Mouse (Mus musculus) cerebellum, adult 9-11 months (tissue): Measurements from ENCODE around the gene Cdk5rap2.

Experiments used
- DNase-seq: peaks from one replicate; pipeline ENCODE4 v3.0.0; 2022

The Cdk5rap2 gene

DNA sequence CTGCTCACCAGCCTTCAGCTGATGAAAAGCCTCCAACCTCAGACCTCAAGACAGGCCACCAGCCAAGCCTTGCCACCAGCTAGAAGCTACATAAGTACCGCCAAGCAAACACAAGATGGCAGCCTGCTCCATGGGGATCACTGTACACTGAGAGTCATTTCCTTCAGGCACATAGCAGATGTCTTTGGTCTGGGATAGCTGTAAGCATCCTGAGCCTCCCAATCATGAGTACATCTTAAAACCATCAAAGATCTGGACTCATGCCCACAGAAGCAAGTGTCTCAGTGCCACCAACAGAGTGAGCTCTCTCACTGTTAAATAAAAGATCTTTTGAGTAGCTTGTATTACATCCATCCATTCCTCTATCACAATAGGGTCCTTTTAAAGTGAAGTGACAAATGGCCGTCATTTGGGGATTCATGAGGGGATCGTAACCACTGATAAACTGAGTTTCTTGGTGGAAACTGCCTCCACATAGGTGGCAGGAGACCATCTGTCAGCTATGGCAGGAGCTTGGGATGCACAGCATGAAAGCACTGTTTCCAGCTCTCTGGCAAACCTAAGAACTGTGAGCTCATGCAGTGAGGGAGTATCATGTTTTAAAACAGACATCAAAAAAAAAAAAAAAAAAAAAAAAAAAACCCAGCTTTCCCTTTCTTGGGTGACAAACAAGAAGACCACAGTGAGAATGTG is 150.4 kb downstream of the Cdk5rap2 start:
- DNase-seq = peak; percentile 84

DNA sequence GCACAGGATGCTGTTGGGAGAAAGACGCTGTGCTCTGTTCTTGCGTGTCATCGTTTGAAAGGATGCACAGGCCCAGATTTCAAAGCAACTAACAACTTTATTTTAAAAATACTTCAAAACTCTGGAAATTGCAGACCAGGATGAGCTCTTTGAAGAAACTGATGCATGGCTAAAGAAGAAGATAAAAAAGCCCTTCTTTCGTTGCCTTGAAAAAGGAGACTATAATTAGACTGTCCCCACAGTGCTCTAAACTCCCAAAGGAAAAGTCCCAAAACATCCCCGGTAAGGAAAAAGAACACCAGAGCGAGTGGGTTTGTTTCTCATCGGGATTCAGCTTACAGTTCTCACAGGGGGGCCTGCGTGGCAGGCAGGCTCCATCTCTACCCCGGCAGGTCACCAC is 151.4 kb downstream of the Cdk5rap2 start:
- no peak for DNase-seq

DNA sequence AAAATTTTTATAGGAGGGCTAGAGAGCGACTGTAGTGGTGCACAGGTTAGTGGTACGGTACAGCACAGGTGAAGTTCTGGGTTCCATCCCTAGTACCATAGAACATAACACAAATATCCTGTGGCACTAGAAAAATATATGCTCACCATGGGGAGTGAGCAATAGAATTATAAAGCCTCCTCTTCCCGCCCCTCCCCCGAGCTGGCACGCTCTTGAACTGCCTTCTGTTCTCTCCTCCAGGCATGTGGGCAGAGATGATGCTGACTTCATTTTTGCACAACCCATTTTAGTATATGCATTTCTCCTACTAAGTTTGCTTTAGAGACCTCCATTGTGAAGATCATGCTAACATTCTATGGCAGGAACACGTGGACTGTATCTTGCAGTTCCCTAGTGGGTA is 152.0 kb downstream of the Cdk5rap2 start:
- DNase-seq = peak; percentile 63

DNA sequence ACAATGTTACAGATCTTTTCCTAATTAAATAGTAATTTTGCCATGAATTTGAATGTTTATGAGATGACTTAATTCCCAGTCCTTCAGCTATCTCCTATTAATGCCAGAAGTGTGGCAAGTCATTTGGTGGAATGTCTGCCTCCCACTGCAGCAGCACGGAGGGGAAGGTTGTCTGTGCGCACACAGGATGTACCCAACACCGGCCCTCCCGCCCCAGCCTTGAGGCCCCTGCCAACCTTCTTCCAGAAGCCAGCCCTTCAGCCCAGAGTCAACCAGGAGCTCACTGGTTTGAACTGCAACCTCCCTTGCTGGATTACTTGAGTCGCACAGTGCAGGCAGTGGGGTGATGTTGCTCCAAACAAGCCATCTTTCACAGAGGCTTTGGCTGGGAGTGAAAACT is 158.5 kb downstream of the Cdk5rap2 start:
- DNase-seq = no peak

DNA sequence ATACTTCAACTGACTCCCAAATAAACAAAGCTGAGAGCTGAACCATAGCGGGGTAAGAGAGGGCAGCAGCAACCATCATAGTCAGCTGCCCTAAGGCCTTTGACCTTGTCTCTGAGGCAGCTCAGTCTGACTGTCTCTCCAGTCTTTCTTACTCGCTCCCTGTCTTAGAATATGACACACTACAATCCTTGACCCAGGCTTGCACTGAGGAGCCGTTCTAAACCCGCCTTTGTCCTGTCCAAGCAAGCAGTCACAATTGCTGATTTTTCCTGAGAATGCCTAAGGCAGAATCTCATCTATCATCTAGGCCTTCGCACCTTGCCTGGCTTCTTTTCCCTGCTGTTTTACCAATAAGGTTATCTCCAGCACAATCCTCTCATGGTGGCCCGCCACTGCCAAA is 164.5 kb downstream of the Cdk5rap2 start:
- no peak for DNase-seq

DNA sequence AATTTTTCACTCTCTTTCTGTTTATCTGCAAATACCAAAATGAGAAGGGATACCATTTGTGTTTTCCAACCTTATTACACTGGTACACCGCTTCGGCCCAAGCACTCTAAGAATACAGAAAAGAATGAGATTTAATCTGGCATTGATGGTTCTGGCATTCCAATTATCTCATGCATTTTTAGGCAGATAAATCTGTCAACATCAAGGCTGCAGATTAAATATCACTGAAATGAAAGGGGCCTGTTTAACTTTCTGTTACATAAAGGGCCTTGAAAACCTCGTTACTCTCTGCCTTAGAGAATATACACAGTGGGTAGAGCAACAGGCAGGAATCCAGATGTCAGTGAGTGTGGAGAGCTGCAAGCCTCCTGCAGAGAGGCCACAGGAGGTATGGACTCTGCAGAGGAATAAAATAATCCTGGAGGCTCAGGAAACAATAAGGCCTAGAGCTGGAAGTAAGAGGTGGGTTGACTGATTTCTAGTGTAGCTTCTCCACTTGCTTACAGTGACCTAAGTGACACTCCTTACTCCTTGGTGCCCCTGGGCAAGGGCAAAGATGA is 166.6 kb downstream of the Cdk5rap2 start:
- DNase-seq = no peak

DNA sequence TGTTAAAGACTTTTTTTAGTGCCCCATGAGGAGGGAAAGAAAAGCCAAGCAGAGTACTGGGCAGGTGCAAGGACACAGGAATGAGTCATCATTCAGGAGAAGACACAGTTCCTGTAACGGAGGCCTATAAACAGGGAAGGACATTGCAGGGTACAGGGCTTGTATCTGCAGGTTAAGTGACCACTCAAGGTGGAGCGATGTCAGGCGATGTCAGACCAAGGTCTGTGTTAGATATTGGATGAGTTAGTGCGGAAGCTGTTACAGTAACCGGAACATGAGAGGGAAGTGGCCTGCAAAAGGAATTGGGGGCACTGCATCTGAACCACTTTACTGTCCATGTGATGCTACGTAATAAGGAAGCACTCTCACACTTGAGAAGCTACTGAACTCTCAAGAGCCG is 170.5 kb downstream of the Cdk5rap2 start:
- DNase-seq = no peak

DNA sequence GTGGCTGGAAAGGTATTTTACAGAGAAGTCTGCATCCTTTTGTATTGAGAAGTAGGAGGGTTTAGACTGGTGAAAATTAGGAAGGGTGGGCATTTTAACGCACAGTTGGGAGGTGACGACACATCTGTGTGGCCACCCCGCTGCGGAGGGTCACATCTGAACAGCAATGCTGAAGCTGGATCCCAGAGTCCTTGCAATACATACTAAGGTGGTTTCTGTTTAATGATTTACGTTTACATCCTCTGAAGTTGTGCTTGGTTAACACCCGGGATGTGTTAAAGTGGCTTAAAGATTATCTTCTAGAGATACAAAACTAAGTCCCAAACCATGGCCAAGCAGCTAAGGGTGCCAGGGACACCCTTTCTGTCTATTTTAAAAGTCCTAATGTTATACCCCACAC is 171.4 kb downstream of the Cdk5rap2 start:
- DNase-seq = no peak

DNA sequence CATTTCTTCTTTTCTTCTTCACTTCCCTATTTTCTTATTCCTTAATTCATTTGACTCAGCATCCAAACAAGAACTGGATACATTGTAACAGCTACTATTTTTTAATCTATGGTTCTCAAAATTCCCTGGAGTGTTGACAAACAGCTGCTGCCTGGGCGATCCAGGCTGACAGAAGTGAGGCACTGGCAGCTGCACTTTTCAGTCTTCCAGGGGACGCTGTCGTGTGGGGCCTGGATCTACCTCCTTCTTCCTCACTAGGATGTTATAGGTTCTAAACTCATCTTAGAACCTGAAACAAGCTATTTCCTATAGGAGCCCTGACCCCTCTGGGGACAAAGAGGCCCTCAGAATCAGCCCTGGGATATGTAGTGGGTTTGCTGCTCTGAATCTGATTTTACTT is 177.9 kb downstream of the Cdk5rap2 start:
- no peak for DNase-seq

DNA sequence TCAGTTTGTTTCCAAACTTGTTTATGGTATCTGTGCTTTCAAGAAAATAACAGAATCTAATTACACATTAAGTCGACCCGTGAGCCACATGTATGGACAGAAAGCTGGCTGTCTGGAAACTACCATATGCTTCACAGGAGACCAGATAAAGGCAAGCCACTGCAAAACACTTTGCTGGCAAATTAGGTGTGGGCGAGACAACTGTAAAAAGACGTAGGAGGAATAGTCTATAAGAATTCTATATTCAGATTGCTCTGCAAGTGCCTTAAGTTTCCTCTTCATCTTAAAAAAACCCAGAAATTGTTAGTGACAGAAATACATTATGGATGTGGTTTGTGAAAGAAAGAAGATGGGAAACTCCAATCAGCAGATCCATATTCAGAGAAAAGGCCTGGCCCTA is 180.4 kb downstream of the Cdk5rap2 start:
- no peak for DNase-seq

DNA sequence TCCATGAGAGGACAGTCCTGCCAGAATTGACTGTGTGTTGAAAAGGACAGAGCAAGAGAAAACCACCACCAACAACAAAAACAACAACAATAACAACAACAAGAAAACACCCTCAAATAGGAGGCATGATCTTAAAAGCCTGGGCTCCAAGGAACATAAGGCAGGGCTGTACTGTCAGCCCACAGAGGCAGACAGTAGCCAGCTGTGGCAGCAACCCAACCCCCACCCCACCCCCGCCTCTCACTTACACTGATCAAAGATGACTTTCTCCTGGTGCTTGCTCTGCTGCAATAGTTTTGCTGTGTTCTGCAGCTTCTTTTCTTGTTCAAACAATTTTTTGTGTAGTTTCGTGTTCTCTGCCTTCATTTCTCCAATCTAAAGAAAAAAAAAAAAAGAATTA is 181.9 kb downstream of the Cdk5rap2 start:
- DNase-seq = no peak

DNA sequence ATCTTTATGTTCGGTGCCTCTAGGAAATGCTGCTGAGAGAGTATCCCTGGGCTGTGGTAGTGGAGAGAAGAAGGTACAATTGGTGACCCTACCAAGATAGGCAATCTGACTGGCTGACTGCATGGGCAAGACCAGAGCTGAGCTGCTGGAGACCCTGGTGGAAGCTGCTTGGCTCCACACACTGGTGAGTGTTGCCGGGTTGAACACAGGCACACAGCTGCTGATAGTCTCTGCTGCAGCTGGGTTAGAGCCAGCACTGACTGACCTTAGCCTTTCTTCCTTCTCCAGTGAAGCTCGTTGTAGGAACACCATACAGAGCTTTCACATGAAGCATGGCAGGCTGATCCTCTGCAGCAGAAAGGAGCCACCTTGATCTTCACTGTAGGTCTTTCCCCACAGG is 182.6 kb downstream of the Cdk5rap2 start:
- DNase-seq = no peak

DNA sequence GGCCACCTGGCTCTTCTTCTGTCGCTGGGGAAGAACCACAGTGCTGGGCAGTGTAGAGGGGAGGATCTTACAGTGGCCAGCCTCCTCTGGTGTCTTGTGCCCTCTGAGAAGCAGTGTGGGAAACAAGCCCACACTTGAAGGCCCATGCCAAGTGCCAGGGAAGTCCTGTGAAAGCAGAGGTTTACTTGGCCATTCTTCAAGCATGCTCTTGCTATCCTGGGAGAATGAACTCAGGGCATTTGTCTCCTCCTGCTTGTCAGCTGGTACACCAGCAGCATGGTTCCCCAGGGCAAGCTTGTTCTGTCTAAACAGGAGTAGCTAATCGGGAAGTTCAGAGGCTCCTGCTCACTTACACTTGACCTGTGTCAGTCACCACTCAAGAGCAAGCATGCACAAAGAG is 185.7 kb downstream of the Cdk5rap2 start:
- DNase-seq = no peak

DNA sequence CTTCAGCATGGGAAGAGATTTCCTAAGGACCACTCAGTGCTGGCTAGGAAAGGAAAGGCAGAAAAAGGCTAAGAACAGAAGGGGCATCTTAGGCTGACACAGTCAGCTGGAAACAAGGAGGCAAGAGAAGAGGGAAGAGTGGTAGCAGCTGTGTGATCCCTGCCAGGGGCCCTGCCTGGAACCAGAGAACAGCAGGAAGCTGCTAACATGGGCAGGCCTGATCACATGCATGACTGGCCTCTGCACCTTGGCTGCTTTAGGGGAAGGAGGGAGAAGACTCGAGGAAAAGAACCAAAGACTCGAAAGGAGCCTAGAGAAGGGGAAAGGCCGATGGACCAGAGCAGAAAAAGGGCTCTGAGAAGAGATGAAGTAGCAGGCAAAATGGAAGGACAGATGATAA is 188.4 kb downstream of the Cdk5rap2 start:
- DNase-seq = no peak

DNA sequence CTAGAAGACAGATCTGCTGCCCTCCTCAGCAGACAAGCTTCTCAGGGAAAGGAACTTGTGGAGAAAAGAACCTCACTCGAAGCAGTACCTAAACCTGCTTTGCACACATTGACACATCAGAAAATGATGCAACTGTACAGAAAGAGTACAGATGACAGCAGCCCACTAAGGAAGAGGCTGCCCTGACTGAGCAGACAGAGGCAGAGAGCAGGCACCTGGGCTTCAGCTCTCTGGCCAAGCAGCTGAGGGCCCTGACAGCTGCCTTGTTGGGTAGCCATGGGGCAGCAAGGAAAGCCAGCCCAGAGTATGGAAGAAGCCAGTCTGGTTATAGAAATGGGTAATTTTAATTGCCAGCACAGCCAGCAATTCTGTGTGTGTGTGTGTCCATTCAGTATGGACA is 188.9 kb downstream of the Cdk5rap2 start:
- DNase-seq = no peak

DNA sequence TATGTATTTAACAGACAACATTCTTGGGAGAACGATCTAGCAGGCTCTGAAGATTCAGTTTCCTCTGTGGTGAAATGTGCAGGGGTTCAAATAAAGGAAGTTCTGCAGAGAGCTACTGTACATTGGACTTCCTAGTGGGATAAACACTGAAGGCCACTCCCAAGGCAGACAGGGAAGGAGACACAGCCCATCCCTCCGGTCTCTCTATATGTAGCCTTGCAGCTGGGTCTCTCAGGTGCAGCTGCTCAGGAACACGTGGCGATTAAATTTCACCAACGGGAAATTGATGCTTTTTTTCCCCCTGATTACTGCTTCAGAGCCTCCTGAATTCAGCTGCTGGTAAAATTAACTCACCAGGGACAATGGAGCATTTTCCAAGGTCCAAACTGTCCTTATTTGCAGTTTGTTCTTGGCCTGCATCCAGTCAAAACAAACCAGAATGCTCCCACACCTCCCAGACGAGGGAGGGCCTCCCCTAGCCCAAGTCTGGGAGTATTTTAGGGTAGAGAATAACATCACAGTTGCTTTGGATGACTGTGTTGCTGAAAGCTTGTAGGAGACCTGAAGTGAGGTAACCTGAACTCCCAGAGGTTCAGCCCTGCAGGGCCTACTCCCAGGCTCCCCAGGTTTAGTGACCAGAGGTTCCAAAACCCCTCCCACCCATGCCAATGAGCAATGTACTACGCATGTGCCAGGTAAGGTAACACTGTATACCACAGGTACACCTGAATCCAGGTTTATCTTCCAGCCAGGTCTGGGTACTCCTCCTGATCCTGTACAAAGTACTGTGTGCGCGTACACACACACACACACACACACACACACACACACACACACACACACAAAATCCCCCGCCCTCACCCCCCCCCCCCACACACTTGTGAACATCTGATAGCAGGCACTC is 189.7 kb downstream of the Cdk5rap2 start:
- DNase-seq = no peak

DNA sequence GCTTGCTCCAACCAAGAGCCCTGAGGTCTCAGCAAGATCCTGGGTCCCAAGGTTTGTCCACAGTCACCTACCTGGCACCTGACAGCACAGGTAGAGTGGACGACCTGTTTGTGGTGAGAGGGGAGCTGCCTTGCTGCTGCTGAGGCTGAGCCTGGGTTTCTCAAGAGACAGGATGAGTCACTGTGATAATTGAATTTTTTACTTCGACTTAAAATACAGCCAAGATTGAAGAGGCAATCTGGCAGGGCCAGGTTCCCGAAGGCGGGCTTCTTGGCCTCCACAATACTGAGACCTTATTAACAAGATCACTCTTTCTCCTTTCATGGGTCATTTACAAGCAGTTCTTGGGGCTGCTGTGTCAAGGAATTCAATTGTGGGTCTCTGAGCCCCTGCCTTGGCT is 190.5 kb downstream of the Cdk5rap2 start:
- DNase-seq = no peak

DNA sequence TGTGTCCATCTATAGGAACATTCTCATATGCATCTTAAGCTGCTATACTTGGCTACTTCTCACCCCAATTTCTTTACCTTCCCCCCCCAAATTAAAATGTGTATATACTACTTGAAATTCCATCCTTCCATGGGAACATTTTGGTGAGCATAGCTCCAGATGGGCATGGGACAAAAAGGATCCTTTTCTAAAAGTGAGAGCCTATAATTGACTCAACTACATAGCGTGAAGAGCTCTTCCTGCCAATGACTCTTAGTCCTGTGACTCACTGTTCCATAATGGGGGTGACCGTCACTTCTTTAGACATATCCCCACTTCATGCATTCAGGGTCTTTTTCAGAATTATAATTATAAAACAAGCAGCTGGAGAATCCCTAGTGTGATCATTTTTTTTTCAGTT is 224.3 kb downstream of the Cdk5rap2 start:
- DNase-seq = no peak
